Mouse (Mus musculus) bone marrow macrophage, adult 2 months (primary cell): Measurements from ENCODE around the gene Ccdc13.

Experiments used
- CTCF ChIP-seq: IDR thresholded peaks from 2 replicates; pipeline ENCODE4 v1.5.1; 2012; ENCODE audit warnings: low read depth, mild to moderate bottlenecking, low read length, moderate library complexity
- POLR2A ChIP-seq: IDR thresholded peaks from 2 replicates; pipeline ENCODE4 v1.6.1; 2012; ENCODE audit warnings: mild to moderate bottlenecking, low read depth, low read length, borderline replicate concordance

DNA sequence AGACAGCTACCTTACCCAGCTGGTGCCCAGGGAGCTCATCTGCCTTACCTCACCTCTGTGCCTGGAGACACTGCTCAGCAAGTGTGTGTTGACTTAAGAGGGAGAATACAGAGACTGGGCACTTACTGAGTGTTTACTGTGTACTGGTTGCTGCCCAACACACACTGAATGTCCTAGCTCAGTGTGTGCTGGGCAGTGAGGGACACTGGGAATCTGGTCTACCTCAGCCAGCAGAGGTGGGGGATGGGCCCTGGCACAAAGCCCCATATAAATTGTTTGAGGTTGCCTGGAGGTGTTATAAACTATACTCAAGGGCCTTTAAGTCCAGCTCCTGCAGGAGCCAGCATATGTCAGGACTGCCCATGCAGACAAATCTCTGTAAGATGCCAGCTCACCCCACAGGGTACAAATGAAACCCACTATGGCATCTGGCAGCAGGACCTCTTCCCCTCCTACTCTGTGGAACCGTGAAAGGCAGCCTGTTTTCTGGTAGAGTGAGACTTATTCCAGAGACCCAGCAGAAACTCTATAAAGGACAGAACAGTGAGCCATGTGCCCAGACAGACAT lies 44.2 kb downstream of the Ccdc13 start:
- TF ChIP-seq CTCF (no peak), POLR2A (no peak)
